Mouse (Mus musculus): ENCODE results near the gene Pln. TPM values are rescaled to one million over a fixed set of nuclear protein-coding genes. Genes with fewer than 3 reads are reported as not detected.

Gene Pln
- polyA plus RNA-seq, 1 experiment from 2014 or later: 22.8 TPM

DNA sequence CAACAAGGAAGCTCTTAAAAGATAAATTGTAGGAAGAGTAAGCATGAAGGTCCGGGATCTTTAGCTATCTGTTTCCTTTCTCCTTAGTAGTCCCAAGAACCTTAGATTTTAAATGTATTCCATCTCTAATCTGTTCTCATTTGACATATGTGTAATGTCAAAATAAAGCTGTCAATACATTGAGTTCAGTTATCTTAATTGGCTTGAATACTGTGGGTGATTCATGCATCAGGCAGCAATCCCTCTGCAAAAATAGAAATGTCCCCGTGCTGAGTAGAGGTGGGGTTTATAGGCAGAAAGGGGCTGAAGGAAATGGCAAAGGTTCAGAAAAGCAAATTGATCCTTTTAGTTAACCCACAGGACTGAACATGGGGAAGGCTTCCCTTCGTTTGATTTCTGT is 8.2 kb upstream of the Pln start:
- H3K4me1 ChIP-seq (replicated peaks; ENCODE audit: control insufficient read depth, insufficient read depth): no peaks in the 10 kb centered on the region
- no peak overlapping the region for H3K27ac ChIP-seq (replicated peaks)
- DNase-seq (ENCODE audit: low spot score) (no peak), ATAC-seq (ENCODE audit: low FRiP score, low TSS enrichment) (no peak)
- no peaks in the 10 kb centered on the region for H3K36me3 ChIP-seq (ENCODE audit: control insufficient read depth, insufficient read depth, low read length)
- no peaks in the 10 kb centered on the region for H3K9me3 ChIP-seq (ENCODE audit: control insufficient read depth, low read length)
- TF ChIP-seq EP300 (optimal IDR thresholded peaks at IDR 0.05) (no peak), CTCF (IDR thresholded peaks at IDR 0.05; ENCODE audit: low read depth) (no peak)
- H3K9ac ChIP-seq (ENCODE audit: low read length): no peak overlapping the region
- H3K4me2 ChIP-seq (replicated peaks; ENCODE audit: low read depth): no peak overlapping the region
- no peak overlapping the region for H3K4me3 ChIP-seq (ENCODE audit: low read depth, low read length)
- no peaks in the 10 kb centered on the region for H3K27me3 ChIP-seq (ENCODE audit: control insufficient read depth, insufficient read depth, low read length)
- 46% methylated on average over 3 of the region's 3 CpGs for WGBS

DNA sequence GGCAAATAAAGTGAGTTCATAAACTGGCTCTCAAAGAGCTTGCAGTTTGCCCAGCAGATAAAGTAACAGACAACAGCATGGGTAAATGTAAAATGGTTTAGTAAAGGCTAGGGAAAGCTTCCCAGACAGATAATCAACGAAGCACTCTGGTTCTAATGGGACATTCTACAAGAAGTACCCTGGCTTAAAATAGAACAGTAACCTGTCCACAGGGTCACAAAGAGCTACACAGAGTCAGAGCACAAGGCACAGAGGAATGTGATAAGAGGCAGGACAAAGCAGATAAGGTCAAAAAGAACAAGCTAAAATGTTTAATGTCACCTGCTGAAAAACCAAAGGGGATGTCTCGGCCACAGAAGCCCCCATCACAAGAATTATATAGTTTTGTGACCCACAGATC is 4.7 kb upstream of the Pln start:
- Histone ChIP-seq H3K27ac (replicated peaks) (no peak overlapping the region), H3K9ac (ENCODE audit: low read length) (no peak overlapping the region), H3K9me3 (ENCODE audit: control insufficient read depth, low read length) (no peaks in the 10 kb centered on the region), H3K36me3 (ENCODE audit: control insufficient read depth, insufficient read depth, low read length) (no peaks in the 10 kb centered on the region), H3K4me3 (ENCODE audit: low read depth, low read length) (no peak overlapping the region), H3K27me3 (ENCODE audit: control insufficient read depth, insufficient read depth, low read length) (no peaks in the 10 kb centered on the region), H3K4me1 (replicated peaks; ENCODE audit: control insufficient read depth, insufficient read depth) (no peaks in the 10 kb centered on the region; the same call in 1 of the 2 replicates), H3K4me2 (replicated peaks; ENCODE audit: low read depth) (no peak overlapping the region)
- ATAC-seq (ENCODE audit: low FRiP score, low TSS enrichment) (no peak), DNase-seq (ENCODE audit: low spot score) (no peak)
- TF ChIP-seq EP300 (optimal IDR thresholded peaks at IDR 0.05) (no peak), CTCF (IDR thresholded peaks at IDR 0.05; ENCODE audit: low read depth) (no peak)
- WGBS: 44% methylated on average over 2 of the region's 2 CpGs

DNA sequence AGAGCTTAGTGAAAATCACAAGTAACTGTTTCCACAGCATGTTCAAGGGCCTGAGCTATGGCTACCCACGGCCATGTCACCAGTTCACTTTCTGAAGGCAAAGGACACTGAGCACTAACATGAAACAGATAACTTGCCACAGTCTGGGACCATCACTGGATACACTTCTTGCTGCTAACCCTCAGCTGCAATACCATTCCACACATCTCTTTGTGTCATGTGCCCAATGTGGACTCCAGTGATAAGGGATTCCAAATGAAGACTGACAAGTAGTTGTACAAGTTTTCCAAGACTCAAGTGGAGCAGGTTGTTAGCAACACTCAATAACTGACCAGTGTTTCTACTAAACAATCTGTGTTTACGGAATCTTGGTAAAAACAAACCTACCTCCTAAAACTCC is 2.2 kb upstream of the Pln start:
- no peaks in the 10 kb centered on the region for H3K9me3 ChIP-seq (ENCODE audit: control insufficient read depth, low read length)
- H3K4me2 ChIP-seq (replicated peaks; ENCODE audit: low read depth): no peak overlapping the region
- no peak for DNase-seq (ENCODE audit: low spot score)
- H3K27me3 ChIP-seq (ENCODE audit: control insufficient read depth, insufficient read depth, low read length): no peaks in the 10 kb centered on the region
- TF ChIP-seq EP300 (optimal IDR thresholded peaks at IDR 0.05): no peak
- TF ChIP-seq CTCF (IDR thresholded peaks at IDR 0.05; ENCODE audit: low read depth): no peak
- no peak overlapping the region for H3K9ac ChIP-seq (ENCODE audit: low read length)
- ATAC-seq (ENCODE audit: low FRiP score, low TSS enrichment): no peak
- H3K4me3 ChIP-seq (ENCODE audit: low read depth, low read length): no peak overlapping the region
- H3K4me1 ChIP-seq (replicated peaks; ENCODE audit: control insufficient read depth, insufficient read depth): no peaks in the 10 kb centered on the region; the same call in 1 of the 2 replicates
- H3K36me3 ChIP-seq (ENCODE audit: control insufficient read depth, insufficient read depth, low read length): no peaks in the 10 kb centered on the region
- WGBS: 75% methylated on average over 2 of the region's 2 CpGs
- H3K27ac ChIP-seq (replicated peaks): no peak overlapping the region

DNA sequence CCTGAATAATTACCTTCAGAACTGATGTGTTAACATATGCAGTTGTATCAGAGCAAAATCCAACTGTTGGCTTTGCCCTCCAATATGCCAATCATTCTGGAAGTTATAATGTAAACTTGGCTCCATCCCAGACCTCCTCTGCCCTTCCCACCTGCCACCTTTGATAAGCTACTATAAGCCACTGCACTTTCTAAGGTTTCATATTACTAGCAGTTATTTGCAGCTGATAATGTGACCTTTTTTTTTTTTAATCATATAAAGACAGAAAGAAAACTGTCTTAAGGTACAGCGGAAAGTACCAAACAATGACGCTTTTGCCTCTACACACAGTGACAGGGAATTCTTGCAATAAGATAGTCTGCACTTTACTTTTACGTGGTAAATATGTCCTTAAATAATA is 1.5 kb upstream of the Pln start:
- Histone ChIP-seq H3K4me3 (ENCODE audit: low read depth, low read length) (no peak overlapping the region), H3K27me3 (ENCODE audit: control insufficient read depth, insufficient read depth, low read length) (no peaks in the 10 kb centered on the region), H3K4me1 (replicated peaks; ENCODE audit: control insufficient read depth, insufficient read depth) (no peaks in the 10 kb centered on the region; the same call in 1 of the 2 replicates), H3K27ac (replicated peaks) (peak overlapping the region; percentile 76; the same call in 1 of the 2 replicates), H3K9me3 (ENCODE audit: control insufficient read depth, low read length) (no peaks in the 10 kb centered on the region), H3K36me3 (ENCODE audit: control insufficient read depth, insufficient read depth, low read length) (no peaks in the 10 kb centered on the region), H3K9ac (ENCODE audit: low read length) (no peak overlapping the region), H3K4me2 (replicated peaks; ENCODE audit: low read depth) (no peak overlapping the region)
- no peak for TF ChIP-seq CTCF (IDR thresholded peaks at IDR 0.05; ENCODE audit: low read depth)
- no peak for TF ChIP-seq EP300 (optimal IDR thresholded peaks at IDR 0.05)
- no peak for ATAC-seq (ENCODE audit: low FRiP score, low TSS enrichment)
- DNase-seq (ENCODE audit: low spot score): no peak
- 53% methylated on average over 3 of the region's 3 CpGs for WGBS

DNA sequence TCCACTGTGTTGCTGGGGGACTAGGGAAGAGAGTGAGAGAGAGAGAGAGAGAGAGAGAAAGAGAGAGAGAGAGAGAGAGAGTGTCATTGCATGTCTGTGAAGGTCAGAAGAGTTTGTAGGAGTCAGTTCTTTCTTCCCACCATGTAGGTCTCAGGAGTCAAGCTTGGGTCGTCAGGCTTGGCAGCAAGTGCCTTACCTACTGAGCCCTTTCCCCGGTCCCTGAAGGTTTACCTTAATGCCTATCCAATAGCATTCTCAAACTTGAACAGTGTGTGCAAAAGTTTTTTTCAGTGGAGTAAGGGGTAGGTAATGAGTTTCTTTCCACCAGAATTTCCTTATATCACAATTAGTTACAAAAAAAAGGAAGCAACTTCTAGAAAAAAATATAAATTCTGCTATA is 1.6 kb downstream of the Pln start:
- Histone ChIP-seq H3K9me3 (ENCODE audit: control insufficient read depth, low read length) (no peaks in the 10 kb centered on the region), H3K4me3 (ENCODE audit: low read depth, low read length) (no peak overlapping the region), H3K27ac (replicated peaks) (no peak overlapping the region), H3K36me3 (ENCODE audit: control insufficient read depth, insufficient read depth, low read length) (no peaks in the 10 kb centered on the region), H3K9ac (ENCODE audit: low read length) (no peak overlapping the region), H3K27me3 (ENCODE audit: control insufficient read depth, insufficient read depth, low read length) (no peaks in the 10 kb centered on the region), H3K4me1 (replicated peaks; ENCODE audit: control insufficient read depth, insufficient read depth) (no peaks in the 10 kb centered on the region; the same call in 1 of the 2 replicates), H3K4me2 (replicated peaks; ENCODE audit: low read depth) (no peak overlapping the region)
- TF ChIP-seq EP300 (optimal IDR thresholded peaks at IDR 0.05): no peak
- no peak for TF ChIP-seq CTCF (IDR thresholded peaks at IDR 0.05; ENCODE audit: low read depth)
- WGBS: 62% methylated on average over 2 of the region's 2 CpGs
- DNase-seq (ENCODE audit: low spot score) (no peak), ATAC-seq (ENCODE audit: low FRiP score, low TSS enrichment) (no peak)

DNA sequence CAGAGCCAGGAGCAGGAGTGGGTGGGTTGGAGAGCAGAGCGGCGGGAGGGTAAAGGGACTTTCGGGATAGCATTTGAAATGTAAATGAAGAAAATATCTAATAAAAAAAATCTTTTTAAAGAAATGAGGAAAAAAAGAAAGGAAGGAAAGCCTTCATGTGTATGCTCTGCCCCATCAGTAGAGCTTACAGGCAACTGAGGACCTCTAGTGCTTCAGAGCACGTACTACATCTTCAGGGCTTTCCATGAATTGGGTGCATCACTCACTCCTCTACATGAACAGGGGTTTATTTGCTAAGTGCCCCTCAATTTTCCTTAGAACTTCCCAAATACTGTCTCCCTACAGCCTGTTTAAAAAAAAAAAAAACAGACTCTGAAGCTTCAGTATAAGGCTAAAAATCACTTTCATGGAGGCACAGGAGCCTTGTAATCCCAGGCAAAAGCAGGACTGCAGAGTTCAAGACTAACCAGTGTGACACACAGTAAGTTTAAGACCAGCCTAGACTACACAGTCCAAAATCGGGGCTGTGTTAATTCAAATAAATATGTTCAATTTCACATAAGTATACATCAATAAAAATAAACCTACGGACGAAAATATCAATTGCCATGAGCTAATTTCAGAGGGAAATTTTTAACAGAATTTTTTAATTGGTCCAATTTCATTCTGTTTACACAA is 4.0 kb downstream of the Pln start:
- no peak overlapping the region for H3K27ac ChIP-seq (replicated peaks)
- DNase-seq (ENCODE audit: low spot score) (no peak), ATAC-seq (ENCODE audit: low FRiP score, low TSS enrichment) (no peak)
- H3K4me3 ChIP-seq (ENCODE audit: low read depth, low read length): no peak overlapping the region
- TF ChIP-seq CTCF (IDR thresholded peaks at IDR 0.05; ENCODE audit: low read depth) (peak; percentile 82), EP300 (optimal IDR thresholded peaks at IDR 0.05) (no peak)
- H3K4me1 ChIP-seq (replicated peaks; ENCODE audit: control insufficient read depth, insufficient read depth): no peaks in the 10 kb centered on the region
- H3K9ac ChIP-seq (ENCODE audit: low read length): no peak overlapping the region
- no peak overlapping the region for H3K4me2 ChIP-seq (replicated peaks; ENCODE audit: low read depth)
- no peaks in the 10 kb centered on the region for H3K9me3 ChIP-seq (ENCODE audit: control insufficient read depth, low read length)
- no peaks in the 10 kb centered on the region for H3K27me3 ChIP-seq (ENCODE audit: control insufficient read depth, insufficient read depth, low read length)
- 80% methylated on average over 7 of the region's 7 CpGs for WGBS
- H3K36me3 ChIP-seq (ENCODE audit: control insufficient read depth, insufficient read depth, low read length): no peaks in the 10 kb centered on the region

Data from stomach, postnatal 0 days (tissue).